Mouse (Mus musculus): ENCODE measurements around the gene Drd5. TPM values are rescaled to one million over a fixed set of nuclear protein-coding genes. Genes with fewer than 3 reads are reported as not detected.

The Drd5 gene
- total and polyA plus RNA-seq, 3 experiments, result not detected

DNA sequence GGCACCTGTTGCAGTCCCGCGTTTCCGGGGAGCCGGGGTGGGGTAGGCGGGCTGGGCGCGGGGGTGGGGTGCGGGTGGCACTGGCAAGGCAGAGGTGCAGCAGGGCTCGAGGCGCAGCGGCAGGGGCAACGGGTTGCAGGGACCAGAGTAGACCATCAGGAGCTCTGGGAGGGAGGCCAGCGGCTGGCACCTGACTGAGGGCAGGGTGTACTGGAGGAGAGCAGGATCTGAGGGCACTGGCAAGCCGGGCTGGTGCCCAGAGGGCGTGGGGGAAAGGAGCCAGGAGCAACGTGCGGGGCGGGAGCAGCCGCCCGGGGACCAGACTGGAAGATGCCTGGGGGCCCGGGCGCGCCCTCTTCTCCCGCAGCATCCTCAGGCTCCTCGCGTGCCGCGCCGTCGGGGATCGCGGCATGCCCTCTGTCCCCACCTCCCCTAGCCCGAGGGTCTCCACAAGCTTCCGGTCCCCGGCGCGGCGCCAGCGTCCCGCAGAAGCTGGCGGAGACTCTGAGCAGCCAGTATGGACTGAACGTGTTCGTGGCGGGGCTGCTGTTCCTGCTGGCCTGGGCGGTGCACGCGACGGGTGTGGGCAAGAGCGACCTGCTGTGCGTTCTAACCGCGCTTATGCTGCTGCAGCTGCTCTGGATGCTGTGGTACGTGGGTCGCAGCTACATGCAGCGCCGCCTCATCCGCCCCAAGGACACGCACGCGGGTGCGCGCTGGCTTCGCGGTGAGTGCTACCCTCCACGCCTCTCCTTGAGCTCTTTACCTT, 41.9 kb upstream of the Drd5 start:
- no peak overlapping the region for H3K4me3 ChIP-seq
- 1% methylated on average over 65 of the region's 65 CpGs for WGBS
- no peaks in the 10 kb centered on the region for H3K4me1 ChIP-seq (ENCODE audit: control insufficient read depth, insufficient read depth, low read length)
- intact Hi-C loops (cut with DNase I), result no loop called here
- no peak for TF ChIP-seq POLR2A (IDR thresholded peaks at IDR 0.05; ENCODE audit: insufficient read depth, low read depth, low read length)
- no peak for TF ChIP-seq EP300 (IDR thresholded peaks at IDR 0.05; ENCODE audit: insufficient read depth, low read depth, low read length)
- TF ChIP-seq CTCF (IDR thresholded peaks at IDR 0.05), result no peak
- no peak overlapping the region for H3K9ac ChIP-seq (ENCODE audit: low read depth, low read length)
- H3K36me3 ChIP-seq (ENCODE audit: control insufficient read depth, insufficient read depth, low read length), result no peaks in the 10 kb centered on the region
- DNase-seq, result no peak
- H3K79me2 ChIP-seq (replicated peaks; ENCODE audit: control insufficient read depth, insufficient read depth, low read length), result no peaks in the 10 kb centered on the region
- no peak overlapping the region for H3K27ac ChIP-seq
- H3K27me3 ChIP-seq (ENCODE audit: control insufficient read depth, insufficient read depth, low read length), result peaks cover 17% of the 10 kb centered on the region

- H3K4me3 ChIP-seq, result no peak overlapping the region
- no peak overlapping the region for H3K27ac ChIP-seq
- TF ChIP-seq POLR2A (IDR thresholded peaks at IDR 0.05; ENCODE audit: insufficient read depth, low read depth, low read length) (no peak), CTCF (IDR thresholded peaks at IDR 0.05) (no peak), EP300 (IDR thresholded peaks at IDR 0.05; ENCODE audit: insufficient read depth, low read depth, low read length) (no peak)
- no peak for DNase-seq
- intact Hi-C loops (cut with DNase I), result no loop called here
- no peaks in the 10 kb centered on the region for H3K36me3 ChIP-seq (ENCODE audit: control insufficient read depth, insufficient read depth, low read length)
- peaks cover 17% of the 10 kb centered on the region for H3K27me3 ChIP-seq (ENCODE audit: control insufficient read depth, insufficient read depth, low read length)
- no peak overlapping the region for H3K9ac ChIP-seq (ENCODE audit: low read depth, low read length)
- H3K79me2 ChIP-seq (replicated peaks; ENCODE audit: control insufficient read depth, insufficient read depth, low read length), result no peaks in the 10 kb centered on the region
- 16% methylated on average over 12 of the region's 12 CpGs for WGBS
- H3K4me1 ChIP-seq (ENCODE audit: control insufficient read depth, insufficient read depth, low read length), result no peaks in the 10 kb centered on the region
These were observed 41.1 kb upstream of the Drd5 start for GRCm38 (mm10) chr5:38277936-38278600.

DNA sequence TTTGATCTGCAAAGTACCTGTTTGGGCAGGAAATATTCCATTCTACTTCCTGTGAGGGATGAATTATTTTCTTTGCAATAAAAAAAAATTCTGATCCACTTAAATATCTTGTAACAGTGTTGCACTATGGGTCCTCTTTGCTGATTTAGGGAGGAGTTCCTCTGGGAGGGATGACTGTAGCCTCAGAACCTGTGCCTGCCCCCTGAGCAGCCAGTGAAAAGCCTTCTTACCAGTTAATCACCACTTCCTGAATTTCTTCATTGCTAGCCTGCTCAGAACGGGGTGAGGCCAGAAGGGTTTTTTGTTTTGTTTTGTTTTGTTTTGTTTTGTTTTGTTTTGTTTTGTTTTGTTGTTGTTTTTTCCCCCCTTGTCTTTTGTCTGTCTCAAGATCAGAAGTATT, 39.1 kb upstream of the Drd5 start:
- WGBS, result 31% methylated on average over 1 of the region's 1 CpGs
- Histone ChIP-seq H3K27ac (no peak overlapping the region), H3K36me3 (ENCODE audit: control insufficient read depth, insufficient read depth, low read length) (no peaks in the 10 kb centered on the region), H3K9ac (ENCODE audit: low read depth, low read length) (no peak overlapping the region), H3K27me3 (ENCODE audit: control insufficient read depth, insufficient read depth, low read length) (peaks cover 15% of the 10 kb centered on the region), H3K79me2 (replicated peaks; ENCODE audit: control insufficient read depth, insufficient read depth, low read length) (no peaks in the 10 kb centered on the region), H3K4me1 (ENCODE audit: control insufficient read depth, insufficient read depth, low read length) (no peaks in the 10 kb centered on the region), H3K4me3 (no peak overlapping the region)
- TF ChIP-seq CTCF (IDR thresholded peaks at IDR 0.05), result no peak
- TF ChIP-seq EP300 (IDR thresholded peaks at IDR 0.05; ENCODE audit: insufficient read depth, low read depth, low read length), result no peak
- intact Hi-C loops (cut with DNase I), result no loop called here
- DNase-seq, result no peak

DNA sequence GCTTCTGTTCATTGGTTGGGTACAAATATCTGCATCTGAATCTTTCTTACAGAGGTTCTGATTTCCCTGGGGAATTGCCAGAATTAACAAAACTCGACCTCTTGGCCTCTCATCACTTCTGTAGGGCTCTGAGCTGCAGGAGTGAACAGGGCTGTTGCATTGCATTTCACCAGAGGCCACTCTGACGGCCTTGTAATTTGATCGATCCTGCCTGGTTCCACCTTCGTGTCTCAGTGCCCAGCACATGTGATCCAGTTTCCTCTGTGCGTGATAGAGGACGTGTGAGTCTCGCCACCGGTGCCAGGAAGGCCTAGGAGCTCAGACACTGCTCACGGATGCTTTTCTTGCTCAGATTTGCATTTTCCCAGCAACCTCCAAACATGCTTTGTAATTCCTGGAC, 33.4 kb upstream of the Drd5 start:
- no peak for DNase-seq
- Histone ChIP-seq H3K4me3 (no peak overlapping the region), H3K4me1 (ENCODE audit: control insufficient read depth, insufficient read depth, low read length) (no peaks in the 10 kb centered on the region), H3K36me3 (ENCODE audit: control insufficient read depth, insufficient read depth, low read length) (no peaks in the 10 kb centered on the region), H3K27ac (no peak overlapping the region), H3K79me2 (replicated peaks; ENCODE audit: control insufficient read depth, insufficient read depth, low read length) (no peaks in the 10 kb centered on the region), H3K9ac (ENCODE audit: low read depth, low read length) (no peak overlapping the region), H3K27me3 (ENCODE audit: control insufficient read depth, insufficient read depth, low read length) (no peaks in the 10 kb centered on the region)
- no peak for TF ChIP-seq CTCF (IDR thresholded peaks at IDR 0.05)
- TF ChIP-seq EP300 (IDR thresholded peaks at IDR 0.05; ENCODE audit: insufficient read depth, low read depth, low read length), result no peak
- TF ChIP-seq POLR2A (IDR thresholded peaks at IDR 0.05; ENCODE audit: insufficient read depth, low read depth, low read length), result no peak
- intact Hi-C loops (cut with DNase I), result no loop called here
- 59% methylated on average over 9 of the region's 9 CpGs for WGBS

DNA sequence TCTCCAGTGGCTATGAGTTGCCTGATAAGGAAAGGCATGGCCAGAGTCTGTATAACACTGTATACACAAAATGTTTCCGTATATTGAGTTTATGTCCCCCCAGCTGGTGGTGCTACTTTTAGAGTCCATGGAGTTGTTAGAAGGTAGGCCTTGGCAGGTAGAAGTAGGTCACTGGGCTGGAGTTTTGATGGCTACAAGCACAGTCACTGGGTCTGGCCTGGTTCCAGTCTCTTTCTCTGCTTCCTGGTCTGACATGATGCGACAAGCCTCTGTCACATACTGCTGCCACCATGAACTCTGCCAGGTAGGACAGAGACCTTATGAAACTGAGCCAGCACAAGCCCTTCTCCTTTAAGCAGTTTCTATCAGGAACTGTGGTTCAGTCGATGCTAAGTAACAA, 30.7 kb upstream of the Drd5 start:
- H3K4me3 ChIP-seq, result no peak overlapping the region
- no peak overlapping the region for H3K27ac ChIP-seq
- 77% methylated on average over 3 of the region's 3 CpGs for WGBS
- H3K79me2 ChIP-seq (replicated peaks; ENCODE audit: control insufficient read depth, insufficient read depth, low read length), result no peaks in the 10 kb centered on the region
- H3K36me3 ChIP-seq (ENCODE audit: control insufficient read depth, insufficient read depth, low read length), result no peaks in the 10 kb centered on the region
- no peak for DNase-seq
- no peaks in the 10 kb centered on the region for H3K27me3 ChIP-seq (ENCODE audit: control insufficient read depth, insufficient read depth, low read length)
- H3K4me1 ChIP-seq (ENCODE audit: control insufficient read depth, insufficient read depth, low read length), result no peaks in the 10 kb centered on the region
- no peak for TF ChIP-seq POLR2A (IDR thresholded peaks at IDR 0.05; ENCODE audit: insufficient read depth, low read depth, low read length)
- TF ChIP-seq CTCF (IDR thresholded peaks at IDR 0.05), result no peak
- no peak for TF ChIP-seq EP300 (IDR thresholded peaks at IDR 0.05; ENCODE audit: insufficient read depth, low read depth, low read length)
- no peak overlapping the region for H3K9ac ChIP-seq (ENCODE audit: low read depth, low read length)
- intact Hi-C loops (cut with DNase I), result no loop called here

DNA sequence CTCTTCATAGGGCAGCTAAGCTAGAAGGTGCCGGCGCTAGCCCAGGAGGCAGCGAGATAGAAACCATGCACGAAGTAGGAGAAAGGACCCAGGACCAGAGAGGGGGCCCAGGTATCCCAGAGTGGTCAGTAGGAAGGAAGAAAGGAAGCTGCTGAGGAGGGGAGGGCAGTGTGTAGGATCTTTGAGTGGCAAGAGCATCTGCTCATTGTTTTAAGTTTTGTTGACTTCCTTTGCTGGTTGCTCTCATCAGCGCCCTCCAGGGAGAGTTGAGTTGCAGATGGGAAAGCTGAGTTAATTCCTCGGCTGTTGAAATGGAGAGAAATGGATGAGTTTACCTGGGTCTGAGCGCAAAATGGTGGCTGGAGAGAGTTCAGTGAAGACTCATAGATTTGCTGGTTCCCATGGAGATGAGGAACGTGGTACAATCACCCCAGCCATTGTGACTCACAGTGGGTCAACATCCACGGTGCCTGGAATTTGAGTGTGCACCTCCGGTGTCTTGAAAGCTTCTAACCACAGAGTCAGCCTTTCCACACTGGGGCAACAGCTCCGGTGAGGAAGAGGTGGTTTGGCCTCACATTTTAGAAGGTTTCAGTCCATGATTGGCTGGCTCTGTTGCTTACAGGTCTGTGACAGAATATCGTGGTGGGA, 17.3 kb upstream of the Drd5 start:
- Histone ChIP-seq H3K27me3 (ENCODE audit: control insufficient read depth, insufficient read depth, low read length) (no peaks in the 10 kb centered on the region), H3K79me2 (replicated peaks; ENCODE audit: control insufficient read depth, insufficient read depth, low read length) (no peaks in the 10 kb centered on the region), H3K9ac (ENCODE audit: low read depth, low read length) (no peak overlapping the region), H3K27ac (no peak overlapping the region), H3K36me3 (ENCODE audit: control insufficient read depth, insufficient read depth, low read length) (no peaks in the 10 kb centered on the region), H3K4me3 (no peak overlapping the region), H3K4me1 (ENCODE audit: control insufficient read depth, insufficient read depth, low read length) (no peaks in the 10 kb centered on the region)
- 79% methylated on average over 12 of the region's 12 CpGs for WGBS
- TF ChIP-seq POLR2A (IDR thresholded peaks at IDR 0.05; ENCODE audit: insufficient read depth, low read depth, low read length), result no peak
- no peak for TF ChIP-seq CTCF (IDR thresholded peaks at IDR 0.05)
- TF ChIP-seq EP300 (IDR thresholded peaks at IDR 0.05; ENCODE audit: insufficient read depth, low read depth, low read length), result no peak
- no peak for DNase-seq
- intact Hi-C loops (cut with DNase I), result no loop called here
